Mouse (Mus musculus) layer of hippocampus, adult 9-10 months (tissue): ENCODE results near the gene Csmd2.

ENCODE experiments used
- DNase-seq: peaks from one replicate; pipeline ENCODE4 v3.0.0; 2022; ENCODE audit warnings: low spot score

Gene Csmd2

DNA sequence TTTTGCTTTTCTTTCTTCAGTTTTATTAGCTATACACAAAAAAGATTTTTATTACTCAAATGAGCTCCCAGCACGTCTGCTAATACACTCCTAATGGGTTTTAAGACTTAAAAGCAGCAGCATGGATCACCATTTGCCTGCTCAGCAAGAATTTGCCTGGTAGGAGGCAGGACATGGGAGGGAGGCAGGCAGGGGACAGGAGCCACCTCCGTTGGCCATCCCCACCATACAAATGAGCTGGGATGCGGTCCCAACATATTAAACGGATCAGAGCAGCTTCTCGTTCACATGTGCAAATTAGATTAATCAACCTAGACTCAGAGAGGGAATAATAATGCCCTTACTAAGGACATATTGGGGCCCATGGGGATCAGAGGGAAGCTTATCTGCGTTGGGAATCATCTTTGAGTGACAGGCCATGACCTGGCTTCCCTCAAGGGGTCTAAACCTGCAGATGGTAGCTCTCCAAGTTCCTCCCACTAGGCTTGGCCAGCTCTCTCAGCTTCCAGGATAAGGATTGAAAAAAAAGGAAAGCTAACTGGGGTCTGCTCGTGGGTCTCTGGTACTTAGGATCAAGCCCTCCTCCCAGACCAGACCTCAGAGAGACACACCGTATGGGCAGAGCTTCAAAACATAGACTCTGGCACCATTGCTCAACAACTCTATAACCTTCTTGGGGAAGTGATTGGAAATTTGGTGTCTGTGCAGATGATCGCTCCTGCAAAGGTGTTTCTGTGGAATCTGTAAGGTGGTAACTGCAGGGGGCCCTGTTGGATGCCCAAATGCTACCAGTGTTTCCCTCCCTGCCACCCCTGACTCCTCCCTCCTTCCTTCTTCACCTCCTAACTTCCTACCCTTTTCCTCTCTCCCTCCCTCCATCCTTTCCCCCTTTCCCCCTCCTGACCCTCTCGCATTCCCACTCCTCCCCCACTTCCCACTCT, 153.8 kb downstream of the Csmd2 start:
- DNase-seq: no peak

DNA sequence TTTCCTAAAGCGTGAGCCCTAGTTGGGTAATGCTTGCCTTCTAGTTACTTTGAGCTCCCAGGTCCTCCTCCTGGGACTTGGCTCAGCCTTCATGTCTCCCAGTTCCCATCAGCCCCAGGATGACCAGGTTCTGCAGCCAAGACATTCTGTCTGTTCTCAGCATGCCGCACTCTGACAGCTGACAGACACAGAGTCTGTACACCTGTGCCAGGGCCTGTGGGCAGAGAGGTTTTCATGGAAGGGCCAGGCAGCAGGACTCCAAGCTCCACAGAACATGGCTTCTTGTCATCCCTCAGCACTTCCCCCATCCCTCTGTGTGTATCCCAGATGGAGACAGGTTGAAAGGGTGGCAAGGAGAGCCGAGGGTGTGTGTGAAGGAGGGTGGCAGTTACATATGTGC, 154.6 kb downstream of the Csmd2 start:
- no peak for DNase-seq

DNA sequence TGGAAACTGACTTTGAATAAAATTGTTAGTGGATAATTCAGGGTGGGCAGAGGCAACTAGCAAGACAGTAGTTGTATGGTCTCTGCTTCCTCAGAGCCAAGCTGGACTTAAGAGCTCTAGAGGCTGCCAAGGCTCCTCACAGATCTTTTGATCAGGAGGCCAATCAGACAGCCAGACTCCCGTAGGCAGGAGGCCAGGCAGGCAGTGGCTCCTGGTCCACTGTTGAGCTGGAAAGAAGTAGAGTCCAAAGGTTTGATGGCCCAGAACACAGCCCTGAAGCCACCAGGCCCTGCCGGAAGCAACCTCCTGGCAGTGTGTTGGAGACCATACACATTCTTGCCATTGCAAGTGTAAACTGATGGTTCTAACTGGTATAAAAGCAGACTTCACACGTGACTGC, 155.5 kb downstream of the Csmd2 start:
- no peak for DNase-seq

DNA sequence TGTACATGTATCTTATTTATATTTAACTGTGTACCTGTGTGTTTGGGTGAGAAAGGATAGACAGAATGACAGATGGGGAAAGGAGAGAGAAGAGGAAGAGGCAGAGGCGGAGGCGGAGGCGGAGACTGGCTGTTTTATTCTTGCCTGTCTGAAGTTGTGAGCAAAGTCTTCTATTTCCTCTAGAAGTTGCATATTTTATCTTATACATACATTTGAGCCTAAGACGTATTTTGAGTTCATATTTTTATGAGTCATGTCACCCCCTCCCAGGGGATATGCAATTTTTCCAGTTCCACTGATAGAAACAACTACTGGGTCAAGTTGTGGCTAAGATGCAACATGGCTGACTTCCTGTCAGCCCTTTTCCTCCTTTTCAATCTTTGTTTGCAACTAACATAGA, 161.9 kb downstream of the Csmd2 start:
- DNase-seq: no peak

DNA sequence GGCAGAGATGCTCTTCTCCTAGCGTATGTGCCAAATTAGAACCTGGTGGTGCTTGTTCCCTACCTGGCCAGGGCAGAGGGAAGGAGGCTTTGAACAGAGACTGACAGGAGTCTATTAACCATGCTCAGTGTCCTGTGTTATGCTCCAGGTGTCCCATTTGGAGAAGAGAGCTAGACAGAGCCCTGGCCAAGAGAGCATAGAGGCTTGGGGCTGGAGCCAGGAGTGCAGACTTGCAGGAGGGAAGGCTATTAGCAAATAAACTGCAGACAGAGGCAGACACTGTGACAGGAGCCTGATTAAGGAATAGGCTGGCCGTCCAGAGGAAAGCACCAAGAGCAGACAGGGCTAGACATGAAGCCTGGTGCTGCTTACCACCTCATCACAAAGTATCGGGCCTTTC, 164.4 kb downstream of the Csmd2 start:
- no peak for DNase-seq

DNA sequence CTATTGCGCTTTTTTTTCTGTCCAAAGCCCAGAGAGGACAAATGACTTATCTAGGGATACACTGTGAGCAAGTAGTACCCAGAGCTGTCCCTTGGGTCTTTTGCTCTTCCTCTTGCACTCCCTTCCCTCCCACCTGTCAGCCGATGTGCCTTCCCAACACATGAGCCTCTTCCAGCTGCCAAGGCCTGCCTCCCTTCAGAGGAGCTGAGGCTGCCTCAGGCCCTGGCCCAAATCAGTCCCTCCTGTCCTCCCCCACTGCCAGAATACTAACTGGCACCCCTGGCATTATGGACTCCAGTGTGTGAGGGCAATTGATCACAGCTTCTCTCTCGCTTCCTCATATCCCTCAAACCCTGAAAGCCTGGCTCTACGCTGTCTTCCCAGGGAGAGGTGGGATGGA, 165.5 kb downstream of the Csmd2 start:
- DNase-seq: no peak

DNA sequence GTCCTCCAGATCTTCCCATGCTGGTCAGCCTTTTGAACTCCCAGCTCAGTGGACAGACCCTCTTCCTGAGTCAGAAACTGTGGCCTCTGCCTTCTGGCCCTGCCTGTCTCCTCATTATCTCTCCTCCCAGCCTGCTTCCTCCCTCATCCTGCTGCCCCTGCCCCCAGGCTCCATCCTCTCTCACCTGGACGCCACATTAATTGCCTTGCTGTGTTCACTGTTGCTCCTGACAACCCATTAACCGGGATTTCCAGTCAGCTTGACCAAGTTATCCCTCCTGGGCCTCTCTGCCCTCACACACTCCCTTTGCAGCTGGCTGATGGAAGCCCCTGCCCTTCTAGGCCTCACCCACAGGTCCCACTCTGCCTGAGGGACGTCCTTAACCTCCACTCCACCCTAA, 167.6 kb downstream of the Csmd2 start:
- no peak for DNase-seq

DNA sequence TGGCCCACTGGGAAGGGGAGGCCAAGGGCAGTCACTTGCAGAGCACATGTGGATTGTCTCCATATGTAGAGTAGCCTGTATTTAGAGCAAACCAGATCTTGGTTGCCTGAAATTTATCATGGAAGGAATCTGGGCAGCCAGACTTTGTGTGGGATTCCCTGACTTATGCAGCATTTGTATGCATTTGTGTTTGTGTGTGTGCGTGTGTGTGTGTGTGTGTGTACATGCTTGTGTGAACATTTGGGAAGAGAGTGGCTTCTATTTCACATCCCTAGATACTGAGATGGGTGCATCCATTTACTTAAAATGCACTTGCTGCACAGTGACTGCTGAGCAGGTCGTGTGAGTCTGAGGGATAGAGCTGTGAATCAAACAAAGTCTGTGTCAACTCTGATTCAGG, 173.0 kb downstream of the Csmd2 start:
- DNase-seq: no peak

DNA sequence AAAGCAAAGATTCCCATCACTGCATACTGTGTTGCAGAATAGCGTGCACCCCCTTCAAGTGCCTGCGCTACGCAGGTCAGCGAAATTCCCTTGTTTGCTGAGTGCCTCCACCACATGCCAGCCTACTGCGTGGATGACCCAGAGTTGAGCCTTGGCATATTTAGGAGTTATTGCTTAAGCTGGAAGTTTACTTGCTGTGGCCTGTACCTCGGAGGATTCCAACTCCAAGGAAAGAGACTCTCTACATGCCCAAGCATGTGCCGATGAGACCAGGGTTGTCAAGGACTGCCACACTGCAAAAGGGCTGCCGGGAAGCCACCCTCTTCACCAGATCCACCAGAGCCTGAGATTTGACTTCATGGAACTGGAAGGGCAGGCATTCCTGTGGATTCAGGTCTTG, 182.5 kb downstream of the Csmd2 start:
- no peak for DNase-seq

DNA sequence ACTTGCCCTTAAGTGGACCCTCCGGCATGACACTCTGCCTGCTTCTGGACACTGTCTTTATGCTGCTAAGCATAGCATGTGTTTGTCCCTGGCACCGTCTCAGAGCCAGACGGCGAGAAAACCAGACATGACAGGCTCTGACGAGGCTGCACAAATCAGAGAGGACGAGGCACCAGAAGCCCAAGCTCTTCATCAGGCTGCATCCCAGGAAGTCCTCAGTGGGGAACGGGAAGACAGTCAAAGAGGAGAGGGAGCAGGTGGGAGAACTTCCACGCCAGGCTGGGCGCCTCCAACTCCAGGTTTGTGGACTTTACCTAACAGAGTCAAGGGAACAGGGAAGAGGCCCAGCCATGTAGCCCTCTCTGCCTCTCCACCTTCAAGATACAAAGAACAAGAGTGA, 183.6 kb downstream of the Csmd2 start:
- no peak for DNase-seq

DNA sequence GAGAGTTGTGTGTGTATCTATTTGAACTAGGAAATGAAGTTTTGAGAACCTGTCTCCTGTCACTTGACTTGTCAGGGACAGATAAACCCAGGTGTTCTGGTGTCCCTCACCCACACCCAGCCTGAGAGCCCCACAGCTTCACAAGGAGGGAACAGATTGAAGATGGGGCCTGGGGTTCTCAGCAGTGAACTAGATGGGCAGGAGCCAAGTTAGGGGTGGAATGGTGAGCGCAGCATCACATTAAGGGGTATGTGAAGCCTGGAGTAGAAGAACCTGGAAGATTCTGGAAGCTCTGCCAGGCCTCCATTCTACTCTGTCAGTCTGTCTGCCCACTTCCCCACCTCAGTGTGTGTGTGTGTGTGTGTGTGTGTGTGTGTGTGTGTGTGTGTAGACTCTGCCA, 184.0 kb downstream of the Csmd2 start:
- DNase-seq: no peak

DNA sequence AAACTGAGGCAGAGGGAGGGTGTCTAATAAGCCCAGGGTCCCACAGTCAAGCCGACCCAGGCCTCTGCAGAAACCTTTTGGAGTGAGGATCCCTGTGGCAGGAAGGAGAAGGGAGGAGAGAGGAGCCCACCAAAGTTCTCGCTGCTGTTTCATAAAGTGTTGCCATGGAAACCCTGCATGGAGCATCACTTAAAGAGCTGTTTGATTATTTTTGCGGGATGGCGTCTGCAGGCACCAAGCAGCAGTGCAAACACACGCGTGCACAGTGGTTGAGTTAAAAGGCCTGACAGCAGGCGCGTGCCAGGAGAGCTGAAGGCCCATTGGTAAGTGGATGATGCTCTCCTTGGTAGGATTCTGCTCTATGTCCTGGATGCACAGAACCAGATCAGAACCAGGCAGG, 191.3 kb downstream of the Csmd2 start:
- DNase-seq: no peak

DNA sequence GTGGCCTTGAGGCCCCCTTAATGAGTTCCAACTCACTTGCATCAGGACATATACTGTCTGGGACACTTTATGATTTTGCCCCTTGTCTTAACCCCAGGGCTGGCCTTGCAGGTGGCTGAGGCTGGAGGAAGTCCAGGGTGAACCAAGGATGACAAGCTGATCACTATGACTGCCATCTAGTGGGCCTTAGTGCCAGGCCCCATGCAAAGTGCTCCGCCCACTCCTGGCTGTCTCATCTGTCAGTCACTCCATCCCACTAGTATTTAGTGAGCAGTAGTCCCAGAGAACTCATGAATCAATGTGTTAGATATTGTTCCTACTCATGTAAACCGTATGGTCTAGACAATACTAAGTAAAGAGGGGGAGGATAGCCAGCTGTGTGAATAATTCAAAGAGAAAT, 191.9 kb downstream of the Csmd2 start:
- no peak for DNase-seq

DNA sequence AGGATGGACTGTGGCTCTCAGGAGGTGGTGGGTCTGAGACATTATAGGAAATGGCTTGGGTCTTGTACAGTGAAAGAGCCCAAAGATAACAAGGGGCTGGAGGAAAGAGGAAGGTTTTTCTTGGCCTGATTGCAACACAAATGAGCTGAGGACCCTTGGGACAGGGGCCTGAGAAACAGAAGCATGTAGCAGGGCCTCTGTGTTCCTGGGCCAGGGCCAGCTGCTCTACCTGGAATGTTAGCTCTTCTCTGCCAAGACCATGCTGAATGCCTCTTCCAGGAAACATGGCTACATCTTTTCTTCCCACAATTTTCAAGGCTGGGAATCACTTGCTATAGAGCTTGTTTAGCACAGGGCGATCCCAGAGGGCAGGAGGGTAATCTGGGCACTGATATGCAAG, 197.1 kb downstream of the Csmd2 start:
- no peak for DNase-seq

DNA sequence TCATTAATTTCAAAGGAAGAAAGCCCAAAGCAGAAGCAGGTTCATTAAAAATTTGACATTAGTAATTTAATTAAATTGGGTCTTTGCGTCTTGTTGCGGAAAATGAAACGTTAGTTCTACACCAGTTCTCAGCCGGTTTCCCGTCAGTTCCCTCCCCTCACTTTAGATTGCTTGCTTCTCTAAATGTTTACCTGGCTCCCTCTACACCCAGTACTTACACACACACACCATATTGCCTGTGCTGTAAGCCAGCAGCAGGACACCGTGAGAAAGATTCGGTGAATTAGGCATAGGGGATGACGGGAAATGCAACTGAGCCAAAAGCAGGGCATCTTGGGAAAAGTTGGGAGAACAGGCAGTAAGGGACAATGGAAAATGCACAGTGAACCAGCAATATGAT, 206.8 kb downstream of the Csmd2 start:
- no peak for DNase-seq

DNA sequence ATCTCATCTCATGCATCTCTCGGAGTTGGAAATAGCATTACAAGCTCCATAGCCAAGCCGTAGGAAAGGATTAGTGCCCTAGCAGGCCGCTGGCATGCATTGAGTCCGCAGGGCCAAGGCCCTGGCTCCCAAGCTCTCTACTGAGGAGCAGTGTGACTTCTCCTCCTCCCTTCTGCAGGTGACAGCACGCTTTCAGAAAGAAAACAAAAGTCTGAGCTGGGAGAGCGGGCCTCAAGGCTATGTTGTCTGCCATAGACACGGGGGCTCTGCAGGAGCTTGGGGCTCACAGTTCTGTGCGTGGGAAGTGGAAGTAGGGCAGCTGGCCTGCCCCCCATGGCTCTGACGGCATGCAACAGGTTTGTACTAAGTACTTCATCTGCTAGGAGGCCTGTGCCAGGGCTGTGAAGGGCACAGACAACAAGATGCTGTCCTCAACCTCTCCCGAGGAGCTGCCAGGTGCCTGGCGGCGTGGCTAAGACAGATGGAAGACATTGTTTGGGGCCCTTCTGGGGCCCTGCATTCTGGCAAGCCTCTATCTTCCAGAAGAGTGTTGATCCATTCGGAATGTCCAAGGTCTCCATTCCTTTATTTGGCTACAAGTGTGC, 230.4 kb downstream of the Csmd2 start:
- no peak for DNase-seq

DNA sequence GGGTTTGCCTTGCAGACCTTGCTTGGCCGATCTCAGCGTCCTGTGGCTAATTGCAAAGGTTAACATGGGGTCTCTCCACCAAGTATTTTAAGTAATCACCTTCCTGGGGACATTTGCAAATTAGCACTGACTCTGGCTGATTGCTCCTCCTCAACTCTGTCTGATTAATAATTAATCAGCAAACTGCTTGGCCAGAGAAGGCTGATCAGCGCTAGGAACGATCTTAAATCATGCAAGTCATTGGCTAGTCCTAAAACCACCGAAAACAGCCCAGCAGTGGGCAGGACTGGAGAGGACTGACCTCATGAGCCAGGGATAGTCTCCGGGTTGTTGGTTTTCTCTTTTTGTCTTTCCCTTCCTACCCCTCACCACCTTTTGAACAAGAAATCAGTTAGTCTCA, 236.8 kb downstream of the Csmd2 start:
- DNase-seq: no peak

DNA sequence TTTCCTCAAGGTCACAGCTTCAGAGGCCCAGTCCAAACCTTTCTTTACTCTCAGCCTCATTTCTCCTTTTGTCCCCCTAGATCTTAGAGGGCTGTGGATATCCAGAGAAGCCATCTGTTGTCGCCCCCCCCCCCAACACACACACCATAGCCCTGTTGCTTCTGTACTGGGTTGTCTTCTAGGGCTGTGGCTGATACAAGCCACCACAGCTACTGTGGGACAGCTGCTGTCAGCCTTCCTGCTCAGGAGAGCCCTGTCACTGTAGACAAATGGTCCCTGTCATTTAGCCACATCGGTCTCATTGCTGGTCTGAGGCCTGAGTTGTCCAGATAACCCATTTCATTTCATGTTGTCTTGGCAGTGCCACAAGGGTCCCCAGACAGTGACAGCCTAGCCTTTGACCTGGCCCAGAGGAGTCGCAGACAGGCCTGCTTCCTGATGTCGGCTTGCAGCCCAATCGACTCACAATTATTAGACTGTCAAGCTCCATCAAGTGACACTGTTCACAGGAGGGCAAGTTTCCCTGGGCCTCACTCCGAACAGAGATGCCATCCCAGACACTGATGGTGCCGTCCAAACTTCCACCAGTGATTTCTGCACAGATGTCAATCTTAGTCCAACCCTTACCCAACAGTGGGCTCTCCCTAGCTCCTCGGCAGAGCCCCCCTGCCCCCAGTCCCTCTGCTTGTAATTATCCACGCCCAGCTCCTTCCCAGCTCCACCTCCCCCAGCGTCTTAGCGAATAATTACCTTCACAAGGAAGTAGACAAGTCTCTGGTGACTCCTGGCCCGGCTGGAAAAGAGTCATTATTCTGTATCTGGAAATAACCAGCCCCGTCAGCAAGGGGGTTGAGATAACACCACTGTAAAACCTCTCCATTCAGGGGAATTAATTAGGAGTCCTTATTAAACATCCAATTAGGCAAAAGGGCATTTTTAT, 240.0 kb downstream of the Csmd2 start:
- no peak for DNase-seq

DNA sequence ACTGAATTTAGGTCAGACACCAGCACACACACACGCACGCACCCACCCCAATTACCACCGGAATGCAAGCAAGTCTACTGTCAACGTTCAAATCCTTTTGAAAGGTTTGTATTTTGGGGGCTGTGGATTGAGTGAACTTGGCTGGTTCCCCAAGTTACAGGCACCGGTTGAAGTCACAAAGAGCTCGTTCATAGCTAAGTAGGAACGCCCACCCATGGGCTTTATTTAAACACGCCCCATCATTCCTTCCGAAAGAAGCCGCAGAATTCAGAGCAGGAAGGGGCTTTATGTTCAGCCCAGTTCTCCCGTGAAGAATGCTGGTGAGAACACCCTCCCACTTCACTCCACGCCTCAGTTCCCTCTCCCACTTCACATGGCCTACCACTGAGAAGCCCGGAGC, 245.8 kb downstream of the Csmd2 start:
- no peak for DNase-seq

DNA sequence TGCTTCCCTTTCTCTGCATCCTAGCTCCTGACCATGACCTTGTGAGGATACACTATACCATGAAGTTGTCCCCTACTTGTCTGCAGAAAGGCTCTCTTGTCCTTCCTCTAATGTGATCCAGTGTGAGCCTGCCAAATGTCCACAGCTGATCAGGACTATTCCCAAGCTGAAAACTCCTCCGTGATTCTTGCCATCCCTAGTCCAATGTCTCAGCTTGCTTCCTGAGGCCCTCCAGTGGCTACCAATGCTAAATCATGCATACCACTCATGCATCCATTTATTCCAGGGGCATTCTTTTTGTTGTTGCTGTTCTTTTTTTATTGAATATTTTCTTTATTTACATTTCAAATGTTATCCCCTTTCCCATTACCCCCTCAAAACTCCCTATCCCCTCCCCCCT, 251.5 kb downstream of the Csmd2 start:
- DNase-seq: no peak

DNA sequence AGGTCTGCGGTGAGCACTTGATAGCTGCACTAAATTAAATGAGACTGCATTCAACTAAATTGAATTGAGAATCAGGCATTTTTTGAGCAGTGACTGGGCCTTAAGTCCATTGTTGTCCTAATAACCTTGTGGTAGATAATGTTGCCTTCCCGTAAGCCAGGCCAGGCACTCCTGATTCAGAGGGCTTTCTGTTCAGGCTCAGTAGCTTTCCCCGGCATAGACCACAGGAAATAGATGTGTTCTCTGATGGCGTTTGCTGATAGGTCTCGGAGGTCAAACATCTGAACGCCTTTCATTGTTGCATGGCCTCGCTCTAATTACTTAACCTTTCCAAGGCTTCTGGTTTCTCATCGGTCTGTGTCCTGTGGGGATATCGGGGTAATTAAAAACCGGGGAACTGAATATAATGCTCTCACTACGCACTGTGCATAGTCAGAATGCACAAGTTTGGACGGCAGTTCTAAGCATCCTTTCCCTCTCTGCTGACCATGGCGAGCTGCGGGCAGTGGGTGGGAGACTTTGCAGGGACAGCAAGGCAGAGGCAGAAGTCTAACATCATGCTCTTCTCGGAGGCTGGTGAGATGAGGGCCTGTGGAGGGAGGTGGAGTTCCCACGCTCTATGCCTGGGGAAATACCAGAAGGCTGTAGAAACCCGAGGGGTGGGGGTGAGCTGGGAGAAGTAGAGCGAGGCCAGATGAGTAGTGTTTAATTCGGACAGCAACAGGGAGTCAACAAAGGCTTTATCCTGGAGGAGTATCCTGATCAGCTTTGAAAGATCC, 253.6 kb downstream of the Csmd2 start:
- DNase-seq: no peak

DNA sequence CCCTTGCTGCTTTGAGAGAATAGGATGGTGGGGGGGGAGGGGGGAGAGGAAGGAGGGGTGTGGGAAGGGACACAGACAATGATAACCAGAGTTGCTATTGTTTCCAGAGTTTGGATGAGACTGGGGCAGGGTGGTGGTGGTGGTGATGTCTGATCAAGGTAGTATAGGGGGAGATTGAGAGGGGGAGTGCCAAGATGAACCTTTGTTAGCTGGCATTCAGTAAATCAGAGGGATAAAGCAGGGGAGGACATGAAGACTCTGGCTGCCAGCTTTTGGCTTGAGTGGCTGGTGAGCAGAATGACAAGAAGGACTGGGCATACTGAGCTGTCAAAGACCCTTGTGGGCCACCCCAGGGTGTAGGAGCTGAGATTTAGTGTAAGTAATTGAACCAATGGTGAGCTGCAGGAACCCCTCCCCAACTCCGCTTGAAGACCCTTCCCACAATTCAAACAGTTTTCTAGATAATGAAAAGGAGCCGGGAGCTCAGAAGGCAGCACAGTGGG, 254.2 kb downstream of the Csmd2 start:
- DNase-seq: no peak
